Mouse (Mus musculus): ENCODE data around the gene Aff1. TPM values are rescaled to one million over a fixed set of nuclear protein-coding genes. Genes with fewer than 3 reads are reported as not detected.

The Aff1 gene
- polyA plus RNA-seq, 1 experiment from 2014 or later = 9.9 TPM

GRCm38 (mm10) chr5:103736553-103737207 lies 44.5 kb downstream of the Aff1 start:
- H3K9ac ChIP-seq (ENCODE audit: low read length) = no peak overlapping the region
- 48% methylated on average over 6 of the region's 6 CpGs for WGBS
- no peaks in the 10 kb centered on the region for H3K9me3 ChIP-seq (ENCODE audit: control insufficient read depth, low read length)
- no peaks in the 10 kb centered on the region for H3K27me3 ChIP-seq (ENCODE audit: control insufficient read depth, insufficient read depth, low read length)
- H3K4me2 ChIP-seq (ENCODE audit: low read length) = no peak overlapping the region
- no peak overlapping the region for H3K27ac ChIP-seq (replicated peaks in 1 of 2; ENCODE audit: control insufficient read depth in 1 of 2, insufficient read depth in 1 of 2, low read depth in 2 of 2, low read length in 2 of 2)
- no peak for ATAC-seq (ENCODE audit: insufficient number of reproducible peaks, insufficient read depth, low FRiP score, low read depth)
- no peak overlapping the region for H3K4me3 ChIP-seq (ENCODE audit: control insufficient read depth in 1 of 2, insufficient read depth in 1 of 2, low read depth in 1 of 2, low read length in 2 of 2)
- H3K36me3 ChIP-seq (ENCODE audit: control insufficient read depth, insufficient read depth, low read length) = no peaks in the 10 kb centered on the region
- H3K4me1 ChIP-seq (ENCODE audit: control insufficient read depth in 2 of 2, insufficient read depth in 2 of 2, low read length in 2 of 2) = no peaks in the 10 kb centered on the region; a peak in 1 of 4 replicates

- Histone ChIP-seq H3K4me2 (ENCODE audit: low read length) (no peak overlapping the region), H3K4me1 (ENCODE audit: control insufficient read depth in 2 of 2, insufficient read depth in 2 of 2, low read length in 2 of 2) (no peaks in the 10 kb centered on the region; a peak in 1 of 4 replicates), H3K9ac (ENCODE audit: low read length) (no peak overlapping the region), H3K9me3 (ENCODE audit: control insufficient read depth, low read length) (no peaks in the 10 kb centered on the region), H3K36me3 (ENCODE audit: control insufficient read depth, insufficient read depth, low read length) (no peaks in the 10 kb centered on the region), H3K4me3 (ENCODE audit: control insufficient read depth in 1 of 2, insufficient read depth in 1 of 2, low read depth in 1 of 2, low read length in 2 of 2) (no peak overlapping the region), H3K27ac (replicated peaks in 1 of 2; ENCODE audit: control insufficient read depth in 1 of 2, insufficient read depth in 1 of 2, low read depth in 2 of 2, low read length in 2 of 2) (no peak overlapping the region), H3K27me3 (ENCODE audit: control insufficient read depth, insufficient read depth, low read length) (no peaks in the 10 kb centered on the region)
- ATAC-seq (ENCODE audit: insufficient number of reproducible peaks, insufficient read depth, low FRiP score, low read depth) = no peak
- WGBS = 53% methylated on average over 26 of the region's 26 CpGs
Observed at GRCm38 (mm10) chr5:103737208-103738066, 45.3 kb downstream of the Aff1 start.

GRCm38 (mm10) chr5:103738509-103738908 lies 46.3 kb downstream of the Aff1 start:
- no peak overlapping the region for H3K9ac ChIP-seq (ENCODE audit: low read length)
- no peak overlapping the region for H3K4me2 ChIP-seq (ENCODE audit: low read length)
- ATAC-seq (ENCODE audit: insufficient number of reproducible peaks, insufficient read depth, low FRiP score, low read depth) = no peak
- whole genome bisulfite sequencing = 70% methylated on average over 5 of the region's 5 CpGs
- no peak overlapping the region for H3K4me3 ChIP-seq (ENCODE audit: control insufficient read depth in 1 of 2, insufficient read depth in 1 of 2, low read depth in 1 of 2, low read length in 2 of 2)
- H3K9me3 ChIP-seq (ENCODE audit: control insufficient read depth, low read length) = no peaks in the 10 kb centered on the region
- H3K27ac ChIP-seq (replicated peaks in 1 of 2; ENCODE audit: control insufficient read depth in 1 of 2, insufficient read depth in 1 of 2, low read depth in 2 of 2, low read length in 2 of 2) = no peak overlapping the region
- H3K4me1 ChIP-seq (ENCODE audit: control insufficient read depth in 2 of 2, insufficient read depth in 2 of 2, low read length in 2 of 2) = no peaks in the 10 kb centered on the region; a peak in 1 of 4 replicates
- no peaks in the 10 kb centered on the region for H3K36me3 ChIP-seq (ENCODE audit: control insufficient read depth, insufficient read depth, low read length)
- H3K27me3 ChIP-seq (ENCODE audit: control insufficient read depth, insufficient read depth, low read length) = no peaks in the 10 kb centered on the region

GRCm38 (mm10) chr5:103739163-103739562 lies 47.0 kb downstream of the Aff1 start:
- Histone ChIP-seq H3K9me3 (ENCODE audit: control insufficient read depth, low read length) (no peaks in the 10 kb centered on the region), H3K4me2 (ENCODE audit: low read length) (no peak overlapping the region), H3K4me3 (ENCODE audit: control insufficient read depth in 1 of 2, insufficient read depth in 1 of 2, low read depth in 1 of 2, low read length in 2 of 2) (no peak overlapping the region), H3K4me1 (ENCODE audit: control insufficient read depth in 2 of 2, insufficient read depth in 2 of 2, low read length in 2 of 2) (no peaks in the 10 kb centered on the region; a peak in 1 of 4 replicates), H3K27me3 (ENCODE audit: control insufficient read depth, insufficient read depth, low read length) (no peaks in the 10 kb centered on the region), H3K36me3 (ENCODE audit: control insufficient read depth, insufficient read depth, low read length) (no peaks in the 10 kb centered on the region), H3K9ac (ENCODE audit: low read length) (no peak overlapping the region), H3K27ac (replicated peaks in 1 of 2; ENCODE audit: control insufficient read depth in 1 of 2, insufficient read depth in 1 of 2, low read depth in 2 of 2, low read length in 2 of 2) (no peak overlapping the region)
- 87% methylated on average over 5 of the region's 5 CpGs for WGBS
- no peak for ATAC-seq (ENCODE audit: insufficient number of reproducible peaks, insufficient read depth, low FRiP score, low read depth)

- no peaks in the 10 kb centered on the region for H3K9me3 ChIP-seq (ENCODE audit: control insufficient read depth, low read length)
- no peak overlapping the region for H3K27ac ChIP-seq (replicated peaks in 1 of 2; ENCODE audit: control insufficient read depth in 1 of 2, insufficient read depth in 1 of 2, low read depth in 2 of 2, low read length in 2 of 2)
- H3K4me1 ChIP-seq (ENCODE audit: control insufficient read depth in 2 of 2, insufficient read depth in 2 of 2, low read length in 2 of 2) = no peaks in the 10 kb centered on the region; a peak in 1 of 4 replicates
- H3K4me2 ChIP-seq (ENCODE audit: low read length) = no peak overlapping the region
- no peaks in the 10 kb centered on the region for H3K36me3 ChIP-seq (ENCODE audit: control insufficient read depth, insufficient read depth, low read length)
- 62% methylated on average over 5 of the region's 5 CpGs for WGBS
- no peak overlapping the region for H3K4me3 ChIP-seq (ENCODE audit: control insufficient read depth in 1 of 2, insufficient read depth in 1 of 2, low read depth in 1 of 2, low read length in 2 of 2)
- no peak overlapping the region for H3K9ac ChIP-seq (ENCODE audit: low read length)
- ATAC-seq (ENCODE audit: insufficient number of reproducible peaks, insufficient read depth, low FRiP score, low read depth) = no peak
- H3K27me3 ChIP-seq (ENCODE audit: control insufficient read depth, insufficient read depth, low read length) = no peaks in the 10 kb centered on the region
Observed at GRCm38 (mm10) chr5:103740093-103740902, 48.1 kb downstream of the Aff1 start.

GRCm38 (mm10) chr5:103740903-103741246 lies 48.7 kb downstream of the Aff1 start:
- Histone ChIP-seq H3K9ac (ENCODE audit: low read length) (no peak overlapping the region), H3K36me3 (ENCODE audit: control insufficient read depth, insufficient read depth, low read length) (no peaks in the 10 kb centered on the region), H3K4me2 (ENCODE audit: low read length) (no peak overlapping the region), H3K4me3 (ENCODE audit: control insufficient read depth in 1 of 2, insufficient read depth in 1 of 2, low read depth in 1 of 2, low read length in 2 of 2) (no peak overlapping the region), H3K27ac (replicated peaks in 1 of 2; ENCODE audit: control insufficient read depth in 1 of 2, insufficient read depth in 1 of 2, low read depth in 2 of 2, low read length in 2 of 2) (no peak overlapping the region), H3K4me1 (ENCODE audit: control insufficient read depth in 2 of 2, insufficient read depth in 2 of 2, low read length in 2 of 2) (no peaks in the 10 kb centered on the region; a peak in 1 of 4 replicates), H3K9me3 (ENCODE audit: control insufficient read depth, low read length) (no peaks in the 10 kb centered on the region), H3K27me3 (ENCODE audit: control insufficient read depth, insufficient read depth, low read length) (no peaks in the 10 kb centered on the region)
- ATAC-seq (ENCODE audit: insufficient number of reproducible peaks, insufficient read depth, low FRiP score, low read depth) = no peak
- WGBS = 72% methylated on average over 1 of the region's 1 CpGs

- H3K9me3 ChIP-seq (ENCODE audit: control insufficient read depth, low read length) = no peaks in the 10 kb centered on the region
- 60% methylated on average over 1 of the region's 1 CpGs for WGBS
- no peak overlapping the region for H3K4me2 ChIP-seq (ENCODE audit: low read length)
- no peak overlapping the region for H3K4me3 ChIP-seq (ENCODE audit: control insufficient read depth in 1 of 2, insufficient read depth in 1 of 2, low read depth in 1 of 2, low read length in 2 of 2)
- no peak overlapping the region for H3K27ac ChIP-seq (replicated peaks in 1 of 2; ENCODE audit: control insufficient read depth in 1 of 2, insufficient read depth in 1 of 2, low read depth in 2 of 2, low read length in 2 of 2)
- H3K27me3 ChIP-seq (ENCODE audit: control insufficient read depth, insufficient read depth, low read length) = no peaks in the 10 kb centered on the region
- no peaks in the 10 kb centered on the region; a peak in 1 of 4 replicates for H3K4me1 ChIP-seq (ENCODE audit: control insufficient read depth in 2 of 2, insufficient read depth in 2 of 2, low read length in 2 of 2)
- H3K36me3 ChIP-seq (ENCODE audit: control insufficient read depth, insufficient read depth, low read length) = no peaks in the 10 kb centered on the region
- no peak overlapping the region for H3K9ac ChIP-seq (ENCODE audit: low read length)
- ATAC-seq (ENCODE audit: insufficient number of reproducible peaks, insufficient read depth, low FRiP score, low read depth) = no peak
Observed at GRCm38 (mm10) chr5:103741443-103741842, 49.3 kb downstream of the Aff1 start.

Data from heart, embryonic 14.5 days (tissue).